Mouse (Mus musculus) embryonic facial prominence, embryonic 10.5 days (tissue): ENCODE data around the gene Plk5. TPM values are rescaled to one million over a fixed set of nuclear protein-coding genes. Genes with fewer than 3 reads are reported as not detected.

Source experiments
- DNase-seq: peaks from one replicate; pipeline ENCODE4 v3.0.0-alpha.2; 2017; ENCODE audit warnings: low spot score
- H3K27ac ChIP-seq: fragments of 300-500 bp; sonication (generic); replicated peaks from 2 replicates; pipeline ENCODE4 v1.5.1; 2016; ENCODE audit warnings: mild to moderate bottlenecking
- H3K27me3 ChIP-seq: fragments of 300-500 bp; sonication (generic); replicated peaks from 2 replicates; pipeline ENCODE4 v1.6.1; 2016; ENCODE audit warnings: low read depth, mild to moderate bottlenecking; ENCODE audit not compliant: poor library complexity, severe bottlenecking
- H3K36me3 ChIP-seq: fragments of 300-500 bp; sonication (generic); replicated peaks from 2 replicates; pipeline ENCODE4 v1.6.1; 2016; ENCODE audit warnings: mild to moderate bottlenecking, moderate library complexity
- H3K4me1 ChIP-seq: fragments of 300-500 bp; sonication (generic); 2 replicates; pipeline ENCODE4 v1.6.1; 2016
- H3K4me3 ChIP-seq: fragments of 300-500 bp; sonication (generic); 2 replicates; pipeline ENCODE4 v1.5.1; 2016; ENCODE audit warnings: mild to moderate bottlenecking, moderate library complexity
- H3K9me3 ChIP-seq: fragments of 300-500 bp; sonication (generic); 2 replicates; pipeline ENCODE4 v1.6.1; 2016; ENCODE audit warnings: mild to moderate bottlenecking
- WGBS: fragments of 180-500 bp; shearing (Covaris S2); methylation state at CpG from one replicate; pipeline ENCODE4 v1.1.7; 2016; 5-methylcytosine and 5-hydroxymethylcytosine counted together
- polyA plus RNA-seq: library from polyadenylated mRNA; unstranded; fragments of >200 nt; fragmentation: Nextera tagmentation; extraction: Ambion mirVana; gene quantifications from 2 replicates; pipeline ENCODE4 v1.2.1, GENCODE M21; 2016

Gene Plk5
- polyA plus RNA-seq, 1 experiment from 2014 or later: 0.37 TPM

DNA sequence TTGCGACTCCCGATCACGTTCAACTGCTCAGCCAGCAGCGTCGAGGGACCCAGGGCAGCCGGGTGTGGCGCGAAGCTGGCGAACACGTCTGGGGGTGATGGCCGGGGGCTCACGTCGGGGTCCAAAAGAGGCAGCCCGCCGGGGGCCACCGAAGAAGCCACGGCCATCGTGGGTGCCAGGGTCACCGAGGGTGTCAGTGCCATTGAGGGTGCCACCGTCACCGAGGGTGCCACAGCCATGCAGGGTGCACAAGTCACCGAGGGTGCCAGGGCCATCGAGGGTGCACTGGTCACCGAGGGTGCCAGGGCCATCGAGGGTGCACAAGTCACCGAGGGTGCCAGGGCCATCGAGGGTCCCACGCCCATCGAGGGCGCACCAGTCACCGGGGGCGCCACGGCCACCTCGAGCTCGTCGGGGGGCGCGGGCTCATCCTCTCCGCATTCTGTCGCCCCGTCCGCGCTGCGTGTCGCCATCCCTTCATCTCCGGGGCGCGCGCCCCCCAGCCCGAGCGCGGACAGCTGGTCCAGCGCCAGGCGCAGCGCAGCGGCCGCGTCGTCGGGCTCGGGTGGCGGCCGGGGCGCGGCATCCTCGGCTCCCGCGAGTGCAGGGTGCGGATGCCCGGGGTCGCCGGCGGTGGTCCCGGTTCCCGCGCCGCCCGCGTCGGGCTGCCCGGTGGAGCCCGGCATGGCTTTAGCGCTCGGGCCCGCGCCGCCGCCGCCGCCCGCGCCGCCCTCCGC, 30.6 kb downstream of the Plk5 start:
- Histone ChIP-seq H3K9me3 (no peaks in the 10 kb centered on the region), H3K27me3 (no peaks in the 10 kb centered on the region), H3K4me3 (peak overlapping the region; percentile 96), H3K36me3 (peaks cover 64% of the 10 kb centered on the region), H3K27ac (peak overlapping the region; percentile 97), H3K4me1 (peaks cover 45% of the 10 kb centered on the region)
- peak; percentile 57 for DNase-seq
- 3% methylated on average over 94 of the region's 94 CpGs for WGBS

DNA sequence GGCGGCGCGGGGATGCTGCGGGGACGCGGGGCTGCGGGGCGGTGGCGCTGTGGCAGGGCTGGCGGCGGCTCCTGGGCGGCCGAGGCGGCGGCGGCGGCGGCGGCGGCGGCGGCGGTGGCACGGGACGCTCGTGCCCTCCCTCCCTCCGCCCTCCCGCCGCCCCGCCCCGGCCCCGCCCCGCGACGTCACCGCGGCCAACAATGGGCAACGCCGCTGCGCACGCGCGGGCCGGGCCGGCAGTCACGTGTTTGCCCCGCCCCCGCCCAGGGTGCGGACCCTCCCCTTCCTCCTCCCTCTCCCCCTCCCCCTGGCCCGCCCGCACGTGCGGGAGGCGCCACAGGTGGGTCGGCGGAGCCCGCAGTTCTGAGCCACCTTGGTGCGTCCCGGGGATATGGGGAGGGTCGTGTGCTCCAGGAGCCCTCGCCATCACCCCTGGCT, 31.3 kb downstream of the Plk5 start, which contains the start of gene Mex3d:
Gene Mex3d, minus strand, starts transcription at position 138 of the 438 bp plus-strand sequence.
- no peaks in the 10 kb centered on the region for H3K9me3 ChIP-seq
- WGBS: 4% methylated on average over 39 of the region's 61 CpGs
- peak; percentile 97 for DNase-seq
- H3K4me1 ChIP-seq: peaks cover 45% of the 10 kb centered on the region
- peak within 1 kb of the TSS; percentile 96 for H3K4me3 ChIP-seq
- no peaks in the 10 kb centered on the region for H3K27me3 ChIP-seq
- H3K36me3 ChIP-seq: peaks cover 64% of the 10 kb centered on the region
- peak within 1 kb of the TSS; percentile 97 for H3K27ac ChIP-seq

DNA sequence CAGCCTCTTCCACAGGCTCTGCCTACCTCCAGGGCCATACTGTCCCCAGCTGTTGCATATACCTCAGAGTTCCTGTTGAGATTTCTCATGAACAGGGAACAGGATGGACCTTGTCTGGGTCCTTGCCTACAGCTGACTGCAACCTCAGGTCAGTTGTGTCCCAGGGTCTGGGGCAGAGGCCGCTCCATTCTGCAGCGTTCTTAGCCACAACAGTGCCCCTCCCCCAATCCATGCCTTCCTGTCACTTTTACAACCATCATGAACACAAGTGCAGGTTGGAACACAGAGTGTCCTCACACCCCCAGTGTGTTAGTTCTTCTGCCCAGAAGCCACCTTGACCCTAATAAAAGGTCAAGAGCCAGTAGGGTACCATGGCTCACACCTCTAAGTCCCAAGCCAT, 32.5 kb downstream of the Plk5 start:
- H3K36me3 ChIP-seq: peaks cover 64% of the 10 kb centered on the region
- peak overlapping the region; percentile 97 for H3K27ac ChIP-seq

DNA sequence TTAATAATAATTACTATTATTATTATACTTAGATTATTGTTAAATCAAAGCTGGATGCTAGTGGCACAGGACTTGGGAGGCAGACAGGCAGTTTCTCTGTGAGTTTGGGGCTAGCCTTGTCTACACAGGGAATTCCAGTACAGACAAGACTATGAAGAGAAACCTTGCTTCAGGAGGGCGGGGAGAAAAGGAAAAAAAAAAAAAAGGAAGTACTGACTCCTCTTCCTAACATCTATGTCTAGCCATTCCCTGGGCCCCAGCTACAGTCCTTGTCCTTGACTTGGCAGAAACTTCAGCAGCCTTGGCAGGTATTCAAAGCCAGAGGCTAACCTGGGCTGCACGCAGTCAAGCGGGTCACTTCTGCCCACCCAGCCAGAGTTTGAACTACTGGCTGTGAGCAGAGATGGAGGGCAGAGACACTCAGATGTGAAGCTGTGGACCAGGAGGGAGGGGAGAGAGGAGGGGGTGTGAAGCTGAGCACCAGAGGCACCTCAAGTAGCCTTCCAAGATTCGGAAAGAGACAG, 33.0 kb downstream of the Plk5 start:
- WGBS: 79% methylated on average over 4 of the region's 4 CpGs
- no peak overlapping the region for H3K27ac ChIP-seq
- H3K4me3 ChIP-seq: no peak overlapping the region
- DNase-seq: no peak
- peaks cover 64% of the 10 kb centered on the region for H3K36me3 ChIP-seq
- H3K27me3 ChIP-seq: no peaks in the 10 kb centered on the region
- no peaks in the 10 kb centered on the region for H3K9me3 ChIP-seq
- H3K4me1 ChIP-seq: peaks cover 33% of the 10 kb centered on the region

More for the DNA sequence above, 32.5 kb downstream of the Plk5 start:
- 23% methylated on average over 2 of the region's 2 CpGs for WGBS
- Histone ChIP-seq H3K4me3 (peak overlapping the region; percentile 96), H3K4me1 (peaks cover 38% of the 10 kb centered on the region), H3K27me3 (no peaks in the 10 kb centered on the region), H3K9me3 (no peaks in the 10 kb centered on the region)
- no peak for DNase-seq

DNA sequence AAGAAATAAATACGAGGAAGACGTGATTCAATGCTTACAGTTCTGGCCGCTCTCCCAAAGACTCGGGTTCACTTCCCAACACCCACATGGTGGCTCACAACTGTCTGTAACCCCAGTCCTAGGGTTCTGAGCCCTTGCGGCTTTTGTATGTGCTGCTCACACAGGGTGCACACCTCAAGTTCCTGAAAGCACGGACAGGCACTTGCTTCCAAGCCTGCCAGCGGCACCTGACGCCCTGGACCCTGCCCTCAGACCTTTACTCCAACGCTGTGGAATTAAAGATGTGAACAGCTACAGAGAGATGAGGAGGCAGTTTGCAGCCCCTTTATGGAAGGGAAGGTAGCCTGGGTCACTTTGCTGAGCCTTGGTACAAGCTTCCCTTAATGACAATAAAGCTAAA, 34.4 kb downstream of the Plk5 start:
- WGBS: 88% methylated on average over 9 of the region's 9 CpGs
- peaks cover 64% of the 10 kb centered on the region for H3K36me3 ChIP-seq
- DNase-seq: no peak

DNA sequence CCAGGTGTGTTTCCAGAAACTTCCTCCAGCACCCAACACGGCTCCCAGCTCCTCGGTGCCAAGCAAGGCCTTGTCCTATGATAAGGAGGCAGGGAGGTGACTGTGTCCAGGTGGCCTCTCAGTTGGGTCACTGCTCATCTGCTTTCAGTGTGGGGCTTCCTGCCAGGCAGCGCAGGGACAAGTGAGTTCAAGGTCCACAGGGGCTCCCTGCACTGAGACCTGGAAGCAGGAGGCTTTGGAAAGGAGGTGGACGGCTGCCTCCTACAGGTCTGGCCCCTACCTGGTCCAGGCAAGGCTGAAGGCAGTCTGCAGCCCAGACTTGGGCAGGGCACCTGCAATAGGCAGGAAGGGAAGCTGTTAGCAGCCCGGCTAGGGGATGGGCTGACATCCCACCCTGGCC, 36.4 kb downstream of the Plk5 start:
- Histone ChIP-seq H3K4me1 (peaks cover 27% of the 10 kb centered on the region), H3K36me3 (peaks cover 81% of the 10 kb centered on the region), H3K9me3 (no peaks in the 10 kb centered on the region), H3K27me3 (no peaks in the 10 kb centered on the region), H3K4me3 (peak overlapping the region; percentile 19; the same call in 1 of the 2 replicates), H3K27ac (no peak overlapping the region)
- WGBS: 90% methylated on average over 5 of the region's 5 CpGs
- DNase-seq: no peak

More for the DNA sequence above, 34.4 kb downstream of the Plk5 start:
- no peaks in the 10 kb centered on the region for H3K27me3 ChIP-seq
- H3K4me1 ChIP-seq: peaks cover 22% of the 10 kb centered on the region
- no peaks in the 10 kb centered on the region for H3K9me3 ChIP-seq
- H3K27ac ChIP-seq: no peak overlapping the region
- H3K4me3 ChIP-seq: no peak overlapping the region

DNA sequence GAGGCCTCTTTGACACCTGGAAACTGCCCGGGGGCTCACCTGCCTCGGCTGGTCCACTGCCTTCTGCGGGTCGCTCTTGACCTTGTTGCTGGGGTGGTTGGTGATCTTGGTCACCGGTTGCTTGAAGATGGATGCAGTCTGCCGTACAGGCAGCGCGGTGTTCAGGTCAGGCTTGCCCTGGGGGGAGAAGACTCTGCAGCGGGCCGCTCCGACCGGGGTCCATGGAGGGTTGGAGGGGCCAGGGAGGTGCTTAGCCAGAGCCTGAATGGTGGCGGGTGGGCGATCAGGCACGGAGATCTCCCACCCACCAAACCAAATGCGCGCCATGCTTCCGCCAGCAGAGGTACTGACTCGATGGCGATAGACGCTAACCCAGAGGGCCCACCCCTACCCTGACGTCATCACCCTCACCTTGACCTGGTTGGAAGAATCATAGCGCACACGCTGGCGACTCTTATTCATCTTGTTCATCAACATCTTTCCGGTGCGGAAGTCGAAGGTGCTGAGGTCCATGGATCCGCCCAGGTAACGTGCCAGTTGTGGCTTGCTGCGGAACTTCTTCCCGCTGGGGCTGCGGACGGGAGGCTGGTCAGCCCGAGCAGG, 38.9 kb downstream of the Plk5 start:
- peaks cover 79% of the 10 kb centered on the region for H3K36me3 ChIP-seq
- 97% methylated on average over 35 of the region's 35 CpGs for WGBS
- H3K4me3 ChIP-seq: no peak overlapping the region
- no peaks in the 10 kb centered on the region for H3K27me3 ChIP-seq
- no peak overlapping the region for H3K27ac ChIP-seq
- no peak for DNase-seq
- no peaks in the 10 kb centered on the region for H3K9me3 ChIP-seq
- peaks cover 29% of the 10 kb centered on the region for H3K4me1 ChIP-seq

DNA sequence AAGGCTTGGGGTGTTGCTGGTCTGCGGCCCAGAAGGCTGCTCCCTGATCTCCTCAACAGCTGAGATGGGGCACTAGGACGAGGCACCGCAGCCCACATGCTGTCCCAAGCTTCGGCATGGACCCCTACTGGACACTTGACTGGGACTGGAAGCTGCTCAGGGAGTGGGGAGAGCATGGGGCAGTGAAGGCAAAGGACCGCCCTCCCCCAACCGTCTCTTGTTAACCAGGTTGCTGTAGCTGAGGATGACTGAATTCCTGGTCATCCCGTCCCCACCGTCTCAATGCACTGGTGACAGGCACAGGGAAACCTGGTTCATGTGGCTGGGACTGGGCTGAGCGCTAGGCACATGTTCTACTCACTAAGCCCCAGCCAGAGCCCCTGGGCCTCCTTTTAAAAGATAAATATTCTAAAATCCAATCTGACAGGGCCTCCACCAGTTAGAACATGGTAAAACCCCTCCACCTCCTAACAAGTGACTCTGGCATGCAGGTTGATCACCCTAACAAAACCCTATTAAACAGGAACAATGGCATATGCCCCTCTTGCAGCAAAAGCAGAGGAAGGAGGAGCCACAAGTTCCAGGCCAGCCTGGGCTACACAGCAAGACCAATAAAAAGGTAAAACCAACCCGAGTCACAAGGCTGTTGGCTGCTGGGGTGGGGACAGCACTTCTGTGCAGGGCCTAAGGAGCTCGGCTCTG, 40.7 kb downstream of the Plk5 start:
- Histone ChIP-seq H3K9me3 (no peaks in the 10 kb centered on the region), H3K27me3 (no peaks in the 10 kb centered on the region), H3K4me1 (peaks cover 41% of the 10 kb centered on the region), H3K27ac (peak overlapping the region; percentile 100), H3K36me3 (peaks cover 74% of the 10 kb centered on the region), H3K4me3 (peak overlapping the region; percentile 89)
- 92% methylated on average over 11 of the region's 11 CpGs for WGBS
- no peak for DNase-seq

DNA sequence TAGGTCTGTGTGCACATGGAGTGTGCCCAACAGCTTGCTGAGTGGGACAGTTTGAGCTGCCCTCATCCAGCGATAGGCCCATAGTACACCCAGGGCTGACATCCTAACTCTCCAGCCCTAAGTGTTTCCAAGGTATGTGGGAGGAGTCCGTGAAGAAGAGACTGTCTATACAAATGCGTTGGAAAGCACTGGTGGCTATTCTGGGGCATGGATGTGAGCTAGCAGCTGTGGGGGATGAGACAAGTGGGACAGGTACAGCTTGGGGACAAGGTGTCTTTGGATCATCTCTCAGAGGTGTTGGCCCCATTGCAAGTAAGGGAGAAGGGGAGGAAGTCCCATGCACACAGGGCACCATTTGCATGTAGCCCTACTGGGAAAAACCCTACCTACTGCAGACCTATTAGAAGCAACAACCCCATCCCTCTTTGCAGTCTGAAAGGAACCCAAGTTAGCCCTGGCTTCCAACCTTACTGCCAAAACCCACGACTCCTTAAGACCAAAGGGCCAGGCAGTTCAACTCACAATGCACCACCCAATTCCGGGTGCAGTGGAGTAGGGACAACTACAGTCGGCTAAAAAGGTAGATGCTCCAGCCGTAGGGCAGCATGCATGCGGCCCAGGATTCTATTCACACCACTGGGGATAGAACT, 41.4 kb downstream of the Plk5 start:
- H3K36me3 ChIP-seq: peaks cover 74% of the 10 kb centered on the region
- 69% methylated on average over 8 of the region's 8 CpGs for WGBS
- H3K9me3 ChIP-seq: no peaks in the 10 kb centered on the region
- no peak for DNase-seq
- peak overlapping the region; percentile 100 for H3K27ac ChIP-seq
- no peaks in the 10 kb centered on the region for H3K27me3 ChIP-seq
- peak overlapping the region; percentile 89 for H3K4me3 ChIP-seq
- peaks cover 41% of the 10 kb centered on the region for H3K4me1 ChIP-seq

DNA sequence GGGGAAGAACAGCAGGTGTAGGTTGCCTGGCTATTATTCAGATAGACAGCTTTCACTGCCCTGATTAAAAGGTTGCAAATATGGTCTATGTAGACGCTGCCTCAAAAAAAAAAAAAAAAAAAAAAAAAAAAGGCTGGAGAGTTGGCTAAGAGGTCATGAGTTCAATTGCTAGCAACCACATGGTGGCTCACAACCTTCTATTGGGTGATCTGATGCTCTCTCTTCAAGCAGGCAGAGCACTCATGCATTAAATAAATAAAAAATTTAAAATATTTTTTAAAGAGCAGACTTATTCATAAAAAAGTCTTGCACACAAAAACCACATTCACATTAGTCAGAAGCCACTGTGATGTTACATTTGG, 41.9 kb downstream of the Plk5 start:
- DNase-seq: no peak
- Histone ChIP-seq H3K4me1 (peaks cover 41% of the 10 kb centered on the region), H3K27ac (peak overlapping the region; percentile 100), H3K9me3 (no peaks in the 10 kb centered on the region; the same call in 1 of the 2 replicates), H3K27me3 (no peaks in the 10 kb centered on the region), H3K36me3 (peaks cover 74% of the 10 kb centered on the region), H3K4me3 (peak overlapping the region; percentile 89)
- 3% methylated on average over 1 of the region's 1 CpGs for WGBS

DNA sequence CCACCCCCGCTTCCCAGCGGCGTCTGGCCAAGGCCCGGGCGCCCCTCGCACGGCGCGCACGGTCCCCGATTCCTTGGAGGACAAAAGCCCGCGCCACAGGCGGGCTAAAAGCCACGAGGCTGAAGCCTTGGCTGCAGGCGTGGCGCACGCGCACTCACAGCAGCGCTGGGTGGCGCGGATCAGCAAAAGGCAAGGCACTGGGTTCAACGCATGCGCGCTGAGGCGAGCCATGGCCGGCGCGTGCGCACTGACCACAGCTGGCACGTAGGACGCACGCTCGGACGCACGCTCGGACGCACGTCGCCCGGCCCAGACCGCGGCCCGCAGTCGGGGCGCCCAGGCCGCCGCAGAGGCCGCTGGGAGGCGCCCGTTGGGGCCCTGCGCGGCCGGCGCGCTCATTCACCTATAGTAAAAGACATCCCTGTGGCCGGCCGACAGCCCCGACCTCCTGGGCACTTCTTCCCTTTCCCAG, 42.5 kb downstream of the Plk5 start:
- H3K36me3 ChIP-seq: peaks cover 74% of the 10 kb centered on the region
- H3K27ac ChIP-seq: peak overlapping the region; percentile 100
- H3K9me3 ChIP-seq: no peaks in the 10 kb centered on the region; the same call in 1 of the 2 replicates
- H3K4me1 ChIP-seq: peaks cover 41% of the 10 kb centered on the region
- H3K4me3 ChIP-seq: peak overlapping the region; percentile 89
- WGBS: under 1% methylated on average over 59 of the region's 59 CpGs
- no peaks in the 10 kb centered on the region for H3K27me3 ChIP-seq
- DNase-seq: peak; percentile 99
